Mouse (Mus musculus) stomach, embryonic 16.5 days (tissue): ENCODE results near the gene Terb2. TPM values are rescaled to one million over a fixed set of nuclear protein-coding genes. Genes with fewer than 3 reads are reported as not detected.
"Not testable (repeated sequence)": the region's sequence is repeated elsewhere in the genome, so short reads cannot be mapped to it uniquely, and the experiment has no call there.

Experiments
- ATAC-seq: fragments of 200-750 bp; cut with Nextera tagmentation; 2 replicates; pipeline ENCODE4 v1.8.0; 2017; ENCODE audit warnings: moderate number of reproducible peaks, moderate TSS enrichment; ENCODE audit not compliant: insufficient read depth, low FRiP score
- H3K27ac ChIP-seq: fragments of 300-500 bp; sonication (generic); 2 replicates; pipeline ENCODE4 v1.5.1; 2014; ENCODE audit warnings: low read length
- H3K27me3 ChIP-seq: fragments of 300-500 bp; sonication (generic); 2 replicates; pipeline ENCODE4 v1.6.1; 2014; ENCODE audit warnings: low read length, control low read depth, mixed read lengths; ENCODE audit not compliant: control insufficient read depth, insufficient read depth
- H3K36me3 ChIP-seq: fragments of 300-500 bp; sonication (generic); 2 replicates; pipeline ENCODE4 v1.6.1; 2014; ENCODE audit warnings: low read length; ENCODE audit not compliant: control insufficient read depth, insufficient read depth
- H3K4me1 ChIP-seq: fragments of 300-500 bp; sonication (generic); 2 replicates; pipeline ENCODE4 v1.6.1; 2014; ENCODE audit warnings: low read length, control low read depth, mixed read lengths; ENCODE audit not compliant: control insufficient read depth, insufficient read depth
- H3K4me2 ChIP-seq: fragments of 300-500 bp; sonication (generic); 2 replicates; pipeline ENCODE4 v1.6.1; 2014; ENCODE audit warnings: low read depth, low read length, mixed read lengths
- H3K4me3 ChIP-seq: fragments of 300-500 bp; sonication (generic); replicated peaks from 2 replicates; pipeline ENCODE4 v1.5.1; 2014; ENCODE audit warnings: mild to moderate bottlenecking, low read length
- H3K9ac ChIP-seq: fragments of 300-500 bp; sonication (generic); 2 replicates; pipeline ENCODE4 v1.6.1; 2014; ENCODE audit warnings: low read length
- H3K9me3 ChIP-seq: fragments of 300-500 bp; sonication (generic); replicated peaks from 2 replicates; pipeline ENCODE4 v1.6.1; 2016; ENCODE audit warnings: low read length, control low read depth; ENCODE audit not compliant: control insufficient read depth
- WGBS: fragments of 180-500 bp; shearing (Covaris S2); extraction: QIAGEN DNeasy Blood & Tissue Kit; methylation state at CpG from one replicate; pipeline ENCODE4 v1.1.7; 2014; 5-methylcytosine and 5-hydroxymethylcytosine counted together
- polyA plus RNA-seq: library from polyadenylated mRNA; unstranded; fragments of >200 nt; fragmentation: Nextera tagmentation; extraction: Ambion mirVana; gene quantifications from 2 replicates; pipeline ENCODE4 v1.2.1, GENCODE M21; 2015

Terb2 gene
- polyA plus RNA-seq, 1 experiment from 2014 or later = not detected

DNA sequence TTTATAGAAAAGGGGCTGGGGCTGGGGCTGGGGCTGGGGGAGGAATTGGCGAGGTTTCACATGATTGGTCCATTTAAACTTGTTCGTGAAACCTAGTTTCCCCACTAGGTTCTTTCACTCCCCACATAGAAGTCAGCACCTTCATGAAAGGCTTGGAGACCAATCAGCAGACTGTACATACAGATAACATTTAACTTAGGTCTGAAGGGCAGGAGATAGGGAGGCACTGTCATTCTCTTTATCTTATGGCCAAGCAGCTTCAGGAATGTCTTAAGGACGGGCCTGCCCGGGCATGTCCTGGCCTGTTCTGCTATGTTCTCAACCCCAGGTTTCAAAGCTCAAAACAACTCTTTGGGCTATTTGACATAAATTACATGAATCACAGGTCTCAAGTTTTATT, 31.0 kb downstream of the Terb2 start:
- H3K27me3 ChIP-seq, H3K4me3 ChIP-seq, H3K4me2 ChIP-seq, H3K4me1 ChIP-seq, H3K36me3 ChIP-seq, ATAC-seq, H3K9me3 ChIP-seq, H3K27ac ChIP-seq, H3K9ac ChIP-seq: not testable (repeated sequence)
- WGBS = 85% methylated on average over 4 of the region's 4 CpGs

DNA sequence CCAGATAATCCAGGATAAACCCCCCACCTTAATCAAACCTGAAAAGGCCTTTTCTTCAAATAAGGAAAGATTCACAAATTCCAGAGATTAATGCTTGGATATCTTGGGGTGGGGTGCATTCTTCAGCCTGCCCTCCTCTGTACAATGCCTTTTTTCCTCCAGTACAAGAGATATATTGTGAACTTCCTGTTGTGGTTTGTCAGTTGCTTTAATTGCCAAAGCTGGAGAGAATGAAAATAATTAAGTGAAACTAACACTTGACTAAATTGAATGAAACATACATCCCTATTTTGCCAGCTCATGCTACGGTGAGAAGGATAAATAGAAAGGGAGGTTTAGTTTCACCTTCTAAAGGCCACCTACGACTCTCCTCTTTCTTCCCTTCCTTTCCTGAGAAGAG, 32.2 kb downstream of the Terb2 start:
- no peak for ATAC-seq
- 76% methylated on average over 2 of the region's 2 CpGs for WGBS
- H3K27ac ChIP-seq = no peak overlapping the region

DNA sequence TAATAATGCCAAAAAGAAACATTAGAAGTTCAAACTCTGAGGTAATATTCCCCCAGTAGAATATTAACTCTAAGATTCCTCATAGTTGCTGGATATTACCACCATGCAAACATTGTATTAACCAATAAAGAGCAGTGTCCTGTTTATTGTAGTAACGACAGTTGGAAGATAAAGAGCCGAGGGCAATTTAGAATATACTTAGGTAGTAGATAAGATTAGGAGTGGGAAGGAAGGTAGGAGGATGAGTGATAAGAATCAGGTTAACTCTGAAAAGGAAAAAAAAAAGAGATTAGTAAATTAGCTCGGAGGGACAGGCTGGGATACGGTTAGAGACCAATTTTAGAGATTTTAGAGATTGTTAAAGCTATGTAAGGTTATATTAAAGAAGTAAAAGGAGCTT, 35.3 kb downstream of the Terb2 start:
- Histone ChIP-seq H3K4me2 (no peak overlapping the region), H3K4me1 (no peaks in the 10 kb centered on the region), H3K9ac (no peak overlapping the region), H3K4me3 (no peak overlapping the region), H3K9me3 (no peaks in the 10 kb centered on the region), H3K27me3 (no peaks in the 10 kb centered on the region), H3K27ac (no peak overlapping the region), H3K36me3 (no peaks in the 10 kb centered on the region)
- ATAC-seq = no peak
- 32% methylated on average over 4 of the region's 4 CpGs for WGBS

More for the DNA sequence above, 32.2 kb downstream of the Terb2 start:
- H3K36me3 ChIP-seq = no peaks in the 10 kb centered on the region
- H3K4me2 ChIP-seq = no peak overlapping the region
- no peak overlapping the region for H3K4me3 ChIP-seq
- no peak overlapping the region for H3K9ac ChIP-seq
- H3K27me3 ChIP-seq = no peaks in the 10 kb centered on the region
- H3K9me3 ChIP-seq = no peaks in the 10 kb centered on the region
- H3K4me1 ChIP-seq = no peaks in the 10 kb centered on the region

GRCm38 (mm10) chr2:122221798-122222197, 35.7 kb downstream of the Terb2 start:
- no peak overlapping the region for H3K4me2 ChIP-seq
- no peak overlapping the region for H3K9ac ChIP-seq
- H3K4me3 ChIP-seq = no peak overlapping the region
- WGBS = 28% methylated on average over 5 of the region's 5 CpGs
- H3K9me3 ChIP-seq = no peaks in the 10 kb centered on the region
- no peak overlapping the region for H3K27ac ChIP-seq
- no peaks in the 10 kb centered on the region for H3K36me3 ChIP-seq
- ATAC-seq = no peak
- no peaks in the 10 kb centered on the region for H3K27me3 ChIP-seq
- no peaks in the 10 kb centered on the region for H3K4me1 ChIP-seq

GRCm38 (mm10) chr2:122222272-122222671, 36.2 kb downstream of the Terb2 start:
- 54% methylated on average over 5 of the region's 5 CpGs for WGBS
- Histone ChIP-seq H3K4me2 (no peak overlapping the region), H3K36me3 (no peaks in the 10 kb centered on the region), H3K27ac (no peak overlapping the region), H3K4me1 (no peaks in the 10 kb centered on the region), H3K9ac (no peak overlapping the region), H3K4me3 (no peak overlapping the region), H3K9me3 (no peaks in the 10 kb centered on the region), H3K27me3 (no peaks in the 10 kb centered on the region)
- no peak for ATAC-seq

DNA sequence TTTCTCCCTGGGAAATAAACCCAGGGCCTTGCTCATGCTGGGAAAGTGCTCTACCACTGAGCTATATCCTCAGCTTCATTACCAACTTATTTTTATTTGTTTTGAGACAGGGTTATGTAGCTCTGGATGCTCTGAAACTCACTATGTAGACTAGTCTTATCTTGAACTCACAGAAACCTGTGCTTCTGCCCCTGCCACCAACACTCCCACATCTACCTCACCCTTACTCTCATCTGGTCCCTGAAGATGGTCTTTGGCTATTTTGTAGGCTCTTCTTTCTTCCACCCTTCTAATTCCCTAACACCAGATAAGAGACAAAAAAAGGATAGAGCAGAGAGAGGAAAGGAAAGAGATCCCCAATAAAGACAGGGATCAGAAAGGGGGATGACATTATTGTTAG, 37.6 kb downstream of the Terb2 start:
- no peak overlapping the region for H3K4me3 ChIP-seq
- H3K27ac ChIP-seq = no peak overlapping the region
- no peak overlapping the region for H3K4me2 ChIP-seq
- no peaks in the 10 kb centered on the region for H3K27me3 ChIP-seq
- H3K4me1 ChIP-seq = no peaks in the 10 kb centered on the region
- no peak overlapping the region for H3K9ac ChIP-seq
- no peaks in the 10 kb centered on the region for H3K36me3 ChIP-seq
- no peak for ATAC-seq
- no peaks in the 10 kb centered on the region for H3K9me3 ChIP-seq

DNA sequence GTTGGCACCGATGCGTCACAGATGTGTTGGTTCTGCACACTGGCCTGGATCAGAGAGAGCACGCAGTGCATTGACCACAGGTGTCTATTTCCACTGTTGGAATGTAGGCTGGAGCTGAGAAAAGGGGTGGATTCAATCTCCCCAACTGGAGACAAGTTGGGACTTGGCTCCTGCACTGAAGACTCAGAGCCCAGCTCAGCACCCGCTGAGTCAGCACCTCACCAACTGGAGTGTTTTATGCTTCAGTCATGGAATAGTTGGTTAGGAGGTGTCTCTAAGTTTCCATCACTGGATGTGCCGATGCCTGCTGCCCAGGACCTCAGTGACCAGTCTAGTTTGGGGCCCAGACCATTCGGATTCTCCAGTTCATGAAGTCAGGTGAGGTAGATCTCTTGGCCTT, 44.3 kb downstream of the Terb2 start:
- 78% methylated on average over 6 of the region's 6 CpGs for WGBS
- ATAC-seq = no peak
- no peaks in the 10 kb centered on the region for H3K27me3 ChIP-seq
- H3K9ac ChIP-seq = no peak overlapping the region
- no peaks in the 10 kb centered on the region for H3K36me3 ChIP-seq
- 0 out of 2 replicates have a peak, but pooled peaks cover 6% of the 10 kb centered on the region for H3K4me1 ChIP-seq
- peak overlapping the region; percentile 55; the same call in 1 of the 2 replicates for H3K27ac ChIP-seq
- H3K9me3 ChIP-seq = no peaks in the 10 kb centered on the region
- H3K4me3 ChIP-seq = no peak overlapping the region
- no peak overlapping the region for H3K4me2 ChIP-seq

DNA sequence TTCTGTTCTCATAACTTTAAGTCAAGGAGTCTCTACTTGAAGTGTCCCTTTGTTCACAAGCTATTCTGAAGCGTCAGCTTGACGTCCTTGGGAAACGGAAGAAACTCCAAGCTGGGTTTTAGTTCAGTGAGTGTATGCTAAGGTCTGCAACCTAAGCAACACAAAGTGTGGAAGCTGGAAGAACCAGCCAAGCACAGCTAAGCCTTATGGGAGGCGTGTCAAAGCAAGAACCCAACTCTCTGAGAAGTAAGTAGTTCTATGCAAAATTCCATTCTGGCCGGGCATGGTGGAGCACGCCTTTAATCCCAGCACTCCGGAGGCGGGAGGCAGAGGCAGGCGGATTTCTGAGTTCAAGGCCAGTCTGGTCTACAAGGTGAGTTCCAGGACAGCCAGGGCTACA, 45.5 kb downstream of the Terb2 start:
- H3K27me3 ChIP-seq = no peaks in the 10 kb centered on the region
- WGBS = 72% methylated on average over 9 of the region's 9 CpGs

GRCm38 (mm10) chr2:122233341-122233740, 47.3 kb downstream of the Terb2 start:
- no peak for ATAC-seq
- H3K9me3 ChIP-seq = no peaks in the 10 kb centered on the region
- H3K9ac ChIP-seq = no peak overlapping the region
- H3K36me3 ChIP-seq = no peaks in the 10 kb centered on the region
- H3K27me3 ChIP-seq = no peaks in the 10 kb centered on the region
- WGBS = 59% methylated on average over 5 of the region's 5 CpGs
- peak overlapping the region; percentile 87; the same call in 1 of the 2 replicates for H3K4me2 ChIP-seq
- H3K4me1 ChIP-seq = 0 out of 2 replicates have a peak, but pooled peaks cover 7% of the 10 kb centered on the region
- H3K27ac ChIP-seq = no peak overlapping the region
- H3K4me3 ChIP-seq = no peak overlapping the region

More for the DNA sequence above, 45.5 kb downstream of the Terb2 start:
- Histone ChIP-seq H3K9ac (no peak overlapping the region), H3K9me3 (no peaks in the 10 kb centered on the region), H3K4me1 (0 out of 2 replicates have a peak, but pooled peaks cover 7% of the 10 kb centered on the region), H3K36me3 (no peaks in the 10 kb centered on the region), H3K4me2 (no peak overlapping the region), H3K27ac (peak overlapping the region; percentile 4; the same call in 1 of the 2 replicates), H3K4me3 (no peak overlapping the region)
- ATAC-seq = no peak
